Mouse (Mus musculus) neural tube, embryonic 12.5 days (tissue): Measurements from ENCODE around the gene Casq2. TPM values are rescaled to one million over a fixed set of nuclear protein-coding genes. Genes with fewer than 3 reads are reported as not detected.

Experiments used
- ATAC-seq: fragments of 200-750 bp; cut with Nextera tagmentation; 2 replicates; pipeline ENCODE4 v1.8.0; 2017; ENCODE audit warnings: low read depth, mild to moderate bottlenecking, moderate TSS enrichment, moderate library complexity; ENCODE audit not compliant: low FRiP score
- H3K27ac ChIP-seq: fragments of 300-500 bp; sonication (generic); 2 replicates; pipeline ENCODE4 v1.5.1; 2016
- H3K27me3 ChIP-seq: fragments of 300-500 bp; sonication (generic); replicated peaks from 2 replicates; pipeline ENCODE4 v1.6.1; 2016; ENCODE audit warnings: mild to moderate bottlenecking
- H3K36me3 ChIP-seq: fragments of 300-500 bp; sonication (generic); 2 replicates; pipeline ENCODE4 v1.6.1; 2016; ENCODE audit warnings: mild to moderate bottlenecking
- H3K4me1 ChIP-seq: fragments of 300-500 bp; sonication (generic); 2 replicates; pipeline ENCODE4 v1.6.1; 2016
- H3K4me2 ChIP-seq: fragments of 300-500 bp; sonication (generic); replicated peaks from 2 replicates; pipeline ENCODE4 v1.6.1; 2016; ENCODE audit warnings: mild to moderate bottlenecking
- H3K4me3 ChIP-seq: fragments of 300-500 bp; sonication (generic); 2 replicates; pipeline ENCODE4 v1.5.1; 2016
- H3K9ac ChIP-seq: fragments of 300-500 bp; sonication (generic); 2 replicates; pipeline ENCODE4 v1.6.1; 2016; ENCODE audit warnings: mild to moderate bottlenecking
- H3K9me3 ChIP-seq: fragments of 300-500 bp; sonication (generic); 2 replicates; pipeline ENCODE4 v1.6.1; 2016; ENCODE audit warnings: mild to moderate bottlenecking
- WGBS: fragments of 180-500 bp; shearing (Covaris S2); methylation state at CpG from one replicate; pipeline ENCODE4 v1.1.7; 2016; 5-methylcytosine and 5-hydroxymethylcytosine counted together
- polyA plus RNA-seq: library from polyadenylated mRNA; unstranded; fragments of >200 nt; fragmentation: Nextera tagmentation; extraction: Ambion mirVana; gene quantifications from 2 replicates; pipeline ENCODE4 v1.2.1, GENCODE M21; 2016

Gene Casq2
- polyA plus RNA-seq, 1 experiment from 2014 or later, result 4.3 TPM

- Histone ChIP-seq H3K27ac (no peak overlapping the region), H3K36me3 (no peaks in the 10 kb centered on the region), H3K4me3 (no peak overlapping the region), H3K9ac (no peak overlapping the region), H3K9me3 (no peaks in the 10 kb centered on the region), H3K27me3 (peaks cover 10% of the 10 kb centered on the region; the same call in 1 of the 2 replicates), H3K4me1 (no peaks in the 10 kb centered on the region), H3K4me2 (no peak overlapping the region)
- 67% methylated on average over 13 of the region's 13 CpGs for WGBS
- no peak for ATAC-seq
Observed at GRCm38 (mm10) chr3:102084833-102085491, 1.3 kb upstream of the Casq2 start.

GRCm38 (mm10) chr3:102085719-102086118, 496 bp upstream of the Casq2 start:
- H3K9me3 ChIP-seq, result no peaks in the 10 kb centered on the region
- no peaks in the 10 kb centered on the region for H3K36me3 ChIP-seq
- no peak overlapping the region for H3K27ac ChIP-seq
- no peak overlapping the region for H3K9ac ChIP-seq
- H3K4me2 ChIP-seq, result 0 out of 2 replicates have a peak overlapping the region, but pooled peaks have one; percentile 14
- H3K27me3 ChIP-seq, result peaks cover 10% of the 10 kb centered on the region; the same call in 1 of the 2 replicates
- WGBS, result 44% methylated on average over 12 of the region's 12 CpGs
- H3K4me3 ChIP-seq, result no peak overlapping the region
- no peak for ATAC-seq
- no peaks in the 10 kb centered on the region for H3K4me1 ChIP-seq

- no peak for ATAC-seq
- Histone ChIP-seq H3K9ac (no peak overlapping the region), H3K9me3 (no peaks in the 10 kb centered on the region), H3K4me1 (no peaks in the 10 kb centered on the region), H3K27ac (no peak overlapping the region), H3K36me3 (no peaks in the 10 kb centered on the region), H3K4me2 (no peak overlapping the region), H3K4me3 (no peak overlapping the region), H3K27me3 (no peaks in the 10 kb centered on the region)
- WGBS, result 92% methylated on average over 3 of the region's 3 CpGs
Observed at GRCm38 (mm10) chr3:102094841-102095240, 8.6 kb downstream of the Casq2 start.

- WGBS, result 83% methylated on average over 5 of the region's 5 CpGs
- no peak for ATAC-seq
- H3K27me3 ChIP-seq, result no peaks in the 10 kb centered on the region
Observed at GRCm38 (mm10) chr3:102095412-102095811, 9.2 kb downstream of the Casq2 start.

GRCm38 (mm10) chr3:102096366-102096765, 10.2 kb downstream of the Casq2 start:
- no peak overlapping the region for H3K9ac ChIP-seq
- H3K27me3 ChIP-seq, result no peaks in the 10 kb centered on the region
- 87% methylated on average over 8 of the region's 8 CpGs for WGBS
- H3K27ac ChIP-seq, result no peak overlapping the region
- no peak for ATAC-seq
- no peaks in the 10 kb centered on the region for H3K4me1 ChIP-seq
- no peaks in the 10 kb centered on the region for H3K9me3 ChIP-seq
- H3K4me2 ChIP-seq, result no peak overlapping the region
- no peak overlapping the region for H3K4me3 ChIP-seq
- no peaks in the 10 kb centered on the region for H3K36me3 ChIP-seq

More at GRCm38 (mm10) chr3:102095412-102095811, 9.2 kb downstream of the Casq2 start:
- no peaks in the 10 kb centered on the region for H3K4me1 ChIP-seq
- no peaks in the 10 kb centered on the region for H3K36me3 ChIP-seq
- no peak overlapping the region for H3K27ac ChIP-seq
- H3K9me3 ChIP-seq, result no peaks in the 10 kb centered on the region
- no peak overlapping the region for H3K4me3 ChIP-seq
- H3K4me2 ChIP-seq, result no peak overlapping the region
- no peak overlapping the region for H3K9ac ChIP-seq

- no peaks in the 10 kb centered on the region for H3K4me1 ChIP-seq
- no peaks in the 10 kb centered on the region for H3K36me3 ChIP-seq
- H3K4me3 ChIP-seq, result no peak overlapping the region
- no peak for ATAC-seq
- H3K9me3 ChIP-seq, result no peaks in the 10 kb centered on the region
- WGBS, result 89% methylated on average over 2 of the region's 2 CpGs
- H3K27ac ChIP-seq, result no peak overlapping the region
- no peaks in the 10 kb centered on the region for H3K27me3 ChIP-seq
- H3K4me2 ChIP-seq, result no peak overlapping the region
- H3K9ac ChIP-seq, result no peak overlapping the region
Observed at GRCm38 (mm10) chr3:102096976-102097375, 10.8 kb downstream of the Casq2 start.

GRCm38 (mm10) chr3:102099242-102099641, 13.0 kb downstream of the Casq2 start:
- H3K4me1 ChIP-seq, result no peaks in the 10 kb centered on the region
- 47% methylated on average over 9 of the region's 10 CpGs for WGBS

GRCm38 (mm10) chr3:102099793-102100192, 13.6 kb downstream of the Casq2 start:
- no peaks in the 10 kb centered on the region for H3K9me3 ChIP-seq
- H3K4me1 ChIP-seq, result no peaks in the 10 kb centered on the region
- H3K36me3 ChIP-seq, result no peaks in the 10 kb centered on the region
- WGBS, result 92% methylated on average over 3 of the region's 3 CpGs
- no peak for ATAC-seq
- no peak overlapping the region for H3K4me2 ChIP-seq
- no peak overlapping the region for H3K27ac ChIP-seq
- no peaks in the 10 kb centered on the region for H3K27me3 ChIP-seq
- no peak overlapping the region for H3K4me3 ChIP-seq
- H3K9ac ChIP-seq, result no peak overlapping the region

More at GRCm38 (mm10) chr3:102099242-102099641, 13.0 kb downstream of the Casq2 start:
- no peak overlapping the region for H3K27ac ChIP-seq
- ATAC-seq, result no peak
- no peak overlapping the region for H3K4me3 ChIP-seq
- no peaks in the 10 kb centered on the region for H3K36me3 ChIP-seq
- no peaks in the 10 kb centered on the region for H3K27me3 ChIP-seq
- H3K9ac ChIP-seq, result no peak overlapping the region
- H3K4me2 ChIP-seq, result no peak overlapping the region
- H3K9me3 ChIP-seq, result no peaks in the 10 kb centered on the region

GRCm38 (mm10) chr3:102101445-102101844, 15.2 kb downstream of the Casq2 start:
- Histone ChIP-seq H3K9ac (no peak overlapping the region), H3K4me3 (no peak overlapping the region), H3K27me3 (no peaks in the 10 kb centered on the region), H3K36me3 (no peaks in the 10 kb centered on the region), H3K4me1 (no peaks in the 10 kb centered on the region), H3K27ac (no peak overlapping the region), H3K9me3 (no peaks in the 10 kb centered on the region), H3K4me2 (no peak overlapping the region)
- no peak for ATAC-seq
- WGBS, result 82% methylated on average over 4 of the region's 4 CpGs

- no peak for ATAC-seq
Observed at GRCm38 (mm10) chr3:102103811-102104565, 17.8 kb downstream of the Casq2 start.

GRCm38 (mm10) chr3:102108201-102108600, 22.0 kb downstream of the Casq2 start:
- Histone ChIP-seq H3K9ac (no peak overlapping the region), H3K4me2 (no peak overlapping the region), H3K9me3 (no peaks in the 10 kb centered on the region), H3K27me3 (no peaks in the 10 kb centered on the region), H3K4me1 (no peaks in the 10 kb centered on the region), H3K27ac (no peak overlapping the region), H3K4me3 (no peak overlapping the region), H3K36me3 (no peaks in the 10 kb centered on the region)
- WGBS, result 89% methylated on average over 3 of the region's 3 CpGs
- ATAC-seq, result no peak

More at GRCm38 (mm10) chr3:102103811-102104565, 17.8 kb downstream of the Casq2 start:
- Histone ChIP-seq H3K9me3 (no peaks in the 10 kb centered on the region), H3K4me3 (no peak overlapping the region), H3K36me3 (no peaks in the 10 kb centered on the region), H3K27ac (no peak overlapping the region), H3K9ac (no peak overlapping the region), H3K4me1 (no peaks in the 10 kb centered on the region), H3K4me2 (no peak overlapping the region), H3K27me3 (no peaks in the 10 kb centered on the region)
- 80% methylated on average over 9 of the region's 9 CpGs for WGBS

GRCm38 (mm10) chr3:102111979-102112599, 25.9 kb downstream of the Casq2 start:
- Histone ChIP-seq H3K4me2 (no peak overlapping the region), H3K9me3 (no peaks in the 10 kb centered on the region), H3K36me3 (no peaks in the 10 kb centered on the region), H3K4me3 (no peak overlapping the region), H3K4me1 (no peaks in the 10 kb centered on the region), H3K9ac (no peak overlapping the region), H3K27me3 (no peaks in the 10 kb centered on the region), H3K27ac (no peak overlapping the region)
- 81% methylated on average over 7 of the region's 7 CpGs for WGBS
- ATAC-seq, result no peak
